Mouse (Mus musculus) cerebellum, adult 2 months (tissue): ENCODE results near the gene Capza2. TPM values are rescaled to one million over a fixed set of nuclear protein-coding genes. Genes with fewer than 3 reads are reported as not detected.

Source experiments
- DNase-seq, 2 experiments: peaks; one replicate each; pipeline ENCODE4 v3.0.0; 2021
- H3K27ac ChIP-seq: fragments of 200-500 bp; 2 replicates; pipeline ENCODE4 v1.5.1; 2012; ENCODE audit warnings: low read length, control low read depth, inconsistent platforms; ENCODE audit not compliant: insufficient read depth
- H3K27me3 ChIP-seq: fragments of 200-500 bp; 2 replicates; pipeline ENCODE4 v1.6.1; 2012; ENCODE audit warnings: inconsistent platforms, mild to moderate bottlenecking, low read length, moderate library complexity; ENCODE audit not compliant: control insufficient read depth, insufficient read depth
- H3K4me1 ChIP-seq: fragments of 200-500 bp; 2 replicates; pipeline ENCODE4 v1.6.1; 2011; ENCODE audit warnings: low read length; ENCODE audit not compliant: control insufficient read depth, insufficient read depth
- H3K4me3 ChIP-seq: fragments of 200-500 bp; replicated peaks from 2 replicates; pipeline ENCODE3; 2011; ENCODE audit warnings: mild to moderate bottlenecking, low read depth, low read length, control low read depth; ENCODE audit not compliant: insufficient read depth
- CTCF ChIP-seq: fragments of 200-500 bp; IDR thresholded peaks from 2 replicates; pipeline ENCODE4 v1.5.1; 2011; ENCODE audit warnings: low read depth, mild to moderate bottlenecking, control low read depth, low read length, moderate library complexity, borderline replicate concordance; ENCODE audit not compliant: insufficient read depth
- POLR2A ChIP-seq: fragments of 200-500 bp; IDR thresholded peaks from 2 replicates; pipeline ENCODE4 v1.6.1; 2011; ENCODE audit warnings: low read length, control low read depth, borderline replicate concordance; ENCODE audit not compliant: insufficient read depth
- WGBS: fragments of 180-500 bp; shearing (Covaris S2); methylation state at CpG from one replicate; pipeline ENCODE4 v1.1.7; 2018; 5-methylcytosine and 5-hydroxymethylcytosine counted together
- polyA plus RNA-seq: library from polyadenylated mRNA; depleted of rRNA; stranded (reverse); fragments of >200 nt; gene quantifications from 2 replicates; pipeline ENCODE4 v1.2.3, GENCODE M21; 2012

The Capza2 gene
- polyA plus RNA-seq, 1 experiment, result 124 TPM

DNA sequence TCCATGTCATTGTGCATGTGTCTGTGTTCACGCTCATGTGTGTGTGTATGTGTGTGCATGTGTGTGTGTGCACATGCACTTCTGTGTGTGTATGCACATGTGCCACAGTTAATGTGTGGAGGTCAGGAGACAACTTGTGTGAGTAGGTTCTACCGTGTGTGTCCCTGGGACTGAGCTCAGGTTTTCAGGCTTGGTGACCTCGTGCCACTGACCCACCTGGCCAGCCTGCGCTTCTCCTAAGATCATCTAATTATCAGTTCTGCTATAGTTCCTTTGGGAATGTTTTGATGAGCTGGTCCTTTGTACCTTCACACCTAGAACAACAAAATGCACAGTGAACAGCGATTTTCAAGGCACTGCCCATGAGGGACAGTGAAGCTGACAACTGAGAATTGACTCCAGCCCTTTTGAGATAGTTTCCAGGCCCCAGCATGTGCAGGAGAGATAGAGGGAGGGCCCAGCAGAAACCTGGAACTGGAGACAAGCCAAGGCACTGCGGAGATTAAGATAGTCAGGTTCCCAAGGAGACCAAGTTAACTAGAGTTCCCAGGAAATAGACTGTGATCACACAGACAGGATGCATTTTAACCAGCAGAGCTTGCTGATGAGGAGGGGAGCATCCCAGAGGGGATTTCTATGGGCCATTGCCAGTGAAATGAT, 44.4 kb downstream of the Capza2 start:
- TF ChIP-seq POLR2A (no peak), CTCF (no peak)
- no peaks in the 10 kb centered on the region for H3K4me1 ChIP-seq
- DNase-seq, result no peak
- H3K27ac ChIP-seq, result no peak overlapping the region
- 79% methylated on average over 6 of the region's 6 CpGs for WGBS
- no peak overlapping the region for H3K4me3 ChIP-seq
- no peaks in the 10 kb centered on the region for H3K27me3 ChIP-seq

DNA sequence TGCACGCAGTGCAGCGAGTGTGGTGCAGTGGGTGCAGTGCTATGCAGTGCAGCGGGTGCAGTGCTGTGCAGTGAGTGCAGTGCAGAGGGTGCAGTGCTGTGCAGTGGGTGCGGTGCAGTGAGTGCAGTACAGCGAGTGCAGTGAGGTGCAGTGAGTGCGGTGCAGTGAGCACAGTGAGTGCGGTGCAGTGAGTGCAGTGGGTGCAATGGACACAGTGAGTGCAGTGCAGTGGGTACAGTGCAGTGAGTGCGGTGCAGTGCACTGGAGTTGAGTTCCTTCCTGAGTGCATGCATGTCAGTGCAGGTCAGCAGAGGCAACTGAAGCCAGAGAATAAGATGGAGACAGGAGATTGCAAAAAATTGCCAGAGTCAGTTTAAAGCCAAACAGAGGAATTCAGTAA, 45.8 kb downstream of the Capza2 start:
- 95% methylated on average over 8 of the region's 8 CpGs for WGBS
- no peak for TF ChIP-seq CTCF
- TF ChIP-seq POLR2A, result no peak

DNA sequence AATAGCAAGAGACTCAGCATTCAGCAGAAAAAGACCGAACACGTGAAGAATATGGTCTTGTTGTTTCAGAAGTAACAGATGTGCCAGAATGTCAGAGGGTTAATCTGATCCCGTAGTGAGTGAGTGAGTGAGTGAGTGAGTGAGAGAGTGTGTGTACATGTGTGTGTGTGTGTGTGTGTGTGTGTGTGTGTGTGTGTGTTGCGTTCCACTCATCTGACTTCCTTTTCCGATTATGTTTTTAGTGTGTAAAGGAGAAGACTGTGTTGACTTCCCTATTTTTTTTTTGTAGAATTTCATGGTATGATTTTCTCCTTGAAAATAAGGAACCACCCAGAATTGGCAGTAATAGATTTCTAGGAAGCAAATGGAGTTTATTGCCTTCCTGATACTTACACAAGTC, 52.6 kb downstream of the Capza2 start:
- 81% methylated on average over 5 of the region's 5 CpGs for WGBS
- H3K27me3 ChIP-seq, result no peaks in the 10 kb centered on the region; the same call in 1 of the 2 replicates
- no peaks in the 10 kb centered on the region for H3K4me1 ChIP-seq
- TF ChIP-seq POLR2A (no peak), CTCF (no peak)
- DNase-seq, result no peak
- H3K27ac ChIP-seq, result no peak overlapping the region
- no peak overlapping the region for H3K4me3 ChIP-seq

More for the DNA sequence above, 45.8 kb downstream of the Capza2 start:
- Histone ChIP-seq H3K4me1 (no peaks in the 10 kb centered on the region), H3K27me3 (no peaks in the 10 kb centered on the region), H3K4me3 (no peak overlapping the region), H3K27ac (no peak overlapping the region)
- no peak for DNase-seq

DNA sequence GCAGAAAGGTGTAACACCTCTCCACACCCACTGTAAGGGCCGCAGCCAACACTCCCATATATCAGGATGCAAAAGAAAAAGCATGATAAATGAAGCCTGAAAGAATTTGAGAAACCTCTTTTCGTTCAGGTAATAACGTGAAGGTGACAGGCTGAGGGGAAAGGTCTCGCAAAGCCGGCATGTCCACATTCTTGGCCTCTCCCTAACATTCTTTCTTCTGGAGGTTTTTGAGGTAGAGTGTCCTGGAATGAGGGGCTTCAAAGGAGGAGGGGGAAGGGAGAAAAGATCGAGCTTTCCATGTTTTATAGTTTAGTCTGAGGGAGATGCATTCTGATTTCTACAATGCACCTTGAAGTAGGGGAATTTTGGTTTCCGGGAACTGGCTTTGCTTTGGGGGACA, 56.6 kb downstream of the Capza2 start, which contains the start of gene St7:
St7 (plus strand) TSS at position 287 of the 400 bp plus-strand sequence.
- Histone ChIP-seq H3K27ac (peak within 1 kb of the TSS; percentile 40; the same call in 1 of the 2 replicates), H3K4me3 (peak within 1 kb of the TSS; percentile 97), H3K4me1 (no peaks in the 10 kb centered on the region), H3K27me3 (no peaks in the 10 kb centered on the region)
- TF ChIP-seq CTCF, result no peak
- TF ChIP-seq POLR2A, result no peak
- DNase-seq, result no peak
- 92% methylated on average over 7 of the region's 7 CpGs for WGBS

DNA sequence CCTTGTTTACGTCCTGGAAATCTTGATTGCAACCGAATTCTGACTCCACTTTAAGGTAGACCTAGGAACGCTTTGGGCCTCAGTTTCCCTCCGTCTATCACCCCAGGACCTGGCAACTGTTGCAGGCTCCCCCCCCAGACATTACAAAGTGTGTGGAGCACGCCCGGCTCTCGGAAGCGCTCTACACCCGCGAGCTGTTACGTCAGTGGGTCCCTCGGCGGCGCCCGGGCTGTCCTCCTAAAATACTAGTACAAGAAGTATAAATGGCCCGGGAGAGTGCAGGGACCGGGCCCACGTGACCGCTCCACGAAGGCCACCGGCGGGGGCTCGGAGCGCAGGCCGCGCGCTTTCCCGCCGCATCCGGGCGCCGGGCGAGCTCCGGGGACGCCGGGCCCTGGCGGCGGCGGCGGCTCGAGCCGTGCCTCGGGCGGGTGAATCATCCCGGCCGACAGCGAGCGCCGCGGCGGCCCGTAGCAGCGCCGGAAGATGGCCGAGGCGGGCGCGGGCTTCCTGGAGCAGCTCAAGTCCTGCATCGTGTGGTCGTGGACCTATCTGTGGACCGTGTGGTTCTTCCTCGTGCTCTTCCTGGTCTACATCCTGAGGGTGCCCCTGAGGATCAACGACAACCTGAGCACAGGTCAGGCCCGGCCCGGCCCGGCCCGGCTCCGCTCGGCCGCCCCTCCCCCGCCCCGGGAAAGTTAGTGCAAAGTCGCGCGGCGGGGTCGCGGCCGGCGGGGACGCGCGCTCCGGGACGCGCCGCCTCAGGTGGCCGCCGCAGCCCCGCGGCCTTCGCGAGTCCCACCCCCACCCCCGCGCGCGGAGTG, 57.9 kb downstream of the Capza2 start:
- H3K27ac ChIP-seq, result peak overlapping the region; percentile 40; the same call in 1 of the 2 replicates
- under 1% methylated on average over 90 of the region's 97 CpGs for WGBS
- peak overlapping the region; percentile 97 for H3K4me3 ChIP-seq
- TF ChIP-seq CTCF (no peak), POLR2A (no peak)
- no peaks in the 10 kb centered on the region for H3K4me1 ChIP-seq
- H3K27me3 ChIP-seq, result no peaks in the 10 kb centered on the region
- peak; percentile 72 to 73 for DNase-seq

DNA sequence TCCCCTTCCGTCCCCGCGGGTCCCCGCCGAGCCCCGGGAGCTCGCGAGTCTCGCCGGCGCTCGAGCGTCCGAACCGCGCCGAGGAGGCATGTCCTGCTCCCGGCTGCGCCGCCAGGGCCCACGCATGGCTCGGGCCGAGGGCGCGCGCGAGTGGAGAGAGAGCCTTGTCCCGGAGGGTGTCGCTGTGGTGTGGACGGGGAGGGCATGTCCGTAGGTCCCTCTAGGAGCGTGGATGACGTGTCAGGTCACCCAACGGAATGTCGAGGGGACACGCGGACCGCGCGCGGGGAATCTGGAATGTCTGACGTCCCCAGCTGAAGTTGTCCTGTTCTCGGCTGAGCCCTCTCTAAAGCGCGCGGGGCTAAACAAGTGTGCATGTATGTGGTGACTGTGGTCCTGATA, 58.5 kb downstream of the Capza2 start:
- Histone ChIP-seq H3K4me3 (peak overlapping the region; percentile 97), H3K27ac (no peak overlapping the region), H3K27me3 (no peaks in the 10 kb centered on the region), H3K4me1 (no peaks in the 10 kb centered on the region)
- under 1% methylated on average over 43 of the region's 46 CpGs for WGBS
- DNase-seq, result peak; percentile 82 to 83
- TF ChIP-seq CTCF, result peak; percentile 46; the same call in 1 of the 2 replicates
- TF ChIP-seq POLR2A, result no peak

DNA sequence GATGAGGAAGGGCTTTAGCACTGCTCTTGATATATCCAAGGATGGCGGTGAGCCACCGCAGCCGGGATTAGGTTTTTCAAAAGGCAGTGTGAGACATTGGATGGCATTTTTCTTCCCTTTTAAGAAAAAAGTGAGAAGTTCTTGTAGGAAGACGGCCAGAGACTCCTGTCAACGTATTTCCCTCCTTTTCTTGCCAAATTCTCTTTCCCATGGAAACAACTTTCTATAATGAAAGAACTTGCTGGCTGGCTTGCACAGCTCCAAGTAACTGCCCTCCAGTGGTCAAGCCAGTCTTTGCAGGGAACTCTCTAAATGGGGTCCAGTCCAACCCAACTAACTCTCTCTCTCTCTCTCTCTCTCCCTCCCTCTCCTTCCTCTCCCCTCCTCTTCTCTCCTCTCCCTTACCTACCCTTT, 60.3 kb downstream of the Capza2 start:
- WGBS, result 53% methylated on average over 5 of the region's 5 CpGs
- TF ChIP-seq CTCF (peak; percentile 43; the same call in 1 of the 2 replicates), POLR2A (no peak)
- H3K4me1 ChIP-seq, result no peaks in the 10 kb centered on the region
- H3K27me3 ChIP-seq, result no peaks in the 10 kb centered on the region
- no peak overlapping the region for H3K27ac ChIP-seq
- H3K4me3 ChIP-seq, result no peak overlapping the region
- peak; percentile 41 to 45 for DNase-seq
